Mouse (Mus musculus): ENCODE measurements around the gene Aff1. TPM values are rescaled to one million over a fixed set of nuclear protein-coding genes. Genes with fewer than 3 reads are reported as not detected.

Gene Aff1
- polyA plus RNA-seq, 1 experiment from 2014 or later = 4.7 TPM

GRCm38 (mm10) chr5:103856286-103857009 lies 164.3 kb downstream of the Aff1 start:
- no peak overlapping the region for H3K4me3 ChIP-seq (ENCODE audit: low read depth, low read length)
- peaks cover 30% of the 10 kb centered on the region for H3K36me3 ChIP-seq (replicated peaks; ENCODE audit: insufficient read depth, low read length)
- DNase-seq = no peak
- H3K27me3 ChIP-seq (ENCODE audit: insufficient read depth, low read length) = no peaks in the 10 kb centered on the region
- no peaks in the 10 kb centered on the region for H3K4me1 ChIP-seq (ENCODE audit: insufficient read depth)
- TF ChIP-seq EP300 (IDR thresholded peaks at IDR 0.05; ENCODE audit: low read depth) (no peak), CTCF (IDR thresholded peaks at IDR 0.05; ENCODE audit: low read depth) (peak; percentile 80)
- H3K9ac ChIP-seq (replicated peaks) = no peak overlapping the region
- no peak overlapping the region for H3K27ac ChIP-seq (ENCODE audit: low read depth)
- no peak overlapping the region for H3K4me2 ChIP-seq (ENCODE audit: low read depth, low read length)
- H3K9me3 ChIP-seq (ENCODE audit: low read length) = no peaks in the 10 kb centered on the region
- ATAC-seq = peak; percentile 84
- WGBS (ENCODE audit: insufficient replicate concordance) = 69% methylated on average over 5 of the region's 5 CpGs

- H3K27me3 ChIP-seq (ENCODE audit: insufficient read depth, low read length) = no peaks in the 10 kb centered on the region
- H3K9ac ChIP-seq (replicated peaks) = no peak overlapping the region
- no peaks in the 10 kb centered on the region for H3K4me1 ChIP-seq (ENCODE audit: insufficient read depth)
- H3K4me3 ChIP-seq (ENCODE audit: low read depth, low read length) = no peak overlapping the region
- H3K9me3 ChIP-seq (ENCODE audit: low read length) = no peaks in the 10 kb centered on the region
- H3K4me2 ChIP-seq (ENCODE audit: low read depth, low read length) = no peak overlapping the region
- DNase-seq = no peak
- 87% methylated on average over 2 of the region's 2 CpGs for WGBS (ENCODE audit: insufficient replicate concordance)
- TF ChIP-seq CTCF (IDR thresholded peaks at IDR 0.05; ENCODE audit: low read depth) = no peak
- no peak for TF ChIP-seq EP300 (IDR thresholded peaks at IDR 0.05; ENCODE audit: low read depth)
- H3K36me3 ChIP-seq (replicated peaks; ENCODE audit: insufficient read depth, low read length) = peaks cover 23% of the 10 kb centered on the region
- ATAC-seq = no peak
- H3K27ac ChIP-seq (ENCODE audit: low read depth) = no peak overlapping the region
These were observed 165.0 kb downstream of the Aff1 start for GRCm38 (mm10) chr5:103857151-103857550.

GRCm38 (mm10) chr5:103860622-103861021 lies 168.4 kb downstream of the Aff1 start:
- TF ChIP-seq CTCF (IDR thresholded peaks at IDR 0.05; ENCODE audit: low read depth) = no peak
- no peak for TF ChIP-seq EP300 (IDR thresholded peaks at IDR 0.05; ENCODE audit: low read depth)
- DNase-seq (no peak), ATAC-seq (no peak)
- Histone ChIP-seq H3K4me1 (ENCODE audit: insufficient read depth) (no peaks in the 10 kb centered on the region), H3K4me3 (ENCODE audit: low read depth, low read length) (no peak overlapping the region), H3K9ac (replicated peaks) (no peak overlapping the region), H3K9me3 (ENCODE audit: low read length) (no peaks in the 10 kb centered on the region), H3K36me3 (replicated peaks; ENCODE audit: insufficient read depth, low read length) (no peaks in the 10 kb centered on the region; the same call in 1 of the 2 replicates), H3K27me3 (ENCODE audit: insufficient read depth, low read length) (no peaks in the 10 kb centered on the region), H3K27ac (ENCODE audit: low read depth) (no peak overlapping the region), H3K4me2 (ENCODE audit: low read depth, low read length) (no peak overlapping the region)
- 90% methylated on average over 11 of the region's 11 CpGs for WGBS (ENCODE audit: insufficient replicate concordance)

- Histone ChIP-seq H3K27ac (ENCODE audit: low read depth) (no peak overlapping the region), H3K27me3 (ENCODE audit: insufficient read depth, low read length) (no peaks in the 10 kb centered on the region), H3K4me2 (ENCODE audit: low read depth, low read length) (no peak overlapping the region), H3K9ac (replicated peaks) (no peak overlapping the region), H3K4me3 (ENCODE audit: low read depth, low read length) (no peak overlapping the region), H3K36me3 (replicated peaks; ENCODE audit: insufficient read depth, low read length) (no peaks in the 10 kb centered on the region; the same call in 1 of the 2 replicates), H3K4me1 (ENCODE audit: insufficient read depth) (no peaks in the 10 kb centered on the region), H3K9me3 (ENCODE audit: low read length) (no peaks in the 10 kb centered on the region)
- 86% methylated on average over 4 of the region's 4 CpGs for WGBS (ENCODE audit: insufficient replicate concordance)
- DNase-seq (no peak), ATAC-seq (no peak)
- TF ChIP-seq EP300 (IDR thresholded peaks at IDR 0.05; ENCODE audit: low read depth) = no peak
- TF ChIP-seq CTCF (IDR thresholded peaks at IDR 0.05; ENCODE audit: low read depth) = no peak
These were observed 171.6 kb downstream of the Aff1 start for GRCm38 (mm10) chr5:103863759-103864158.

- Histone ChIP-seq H3K9me3 (ENCODE audit: low read length) (no peaks in the 10 kb centered on the region), H3K27ac (ENCODE audit: low read depth) (no peak overlapping the region), H3K4me1 (ENCODE audit: insufficient read depth) (no peaks in the 10 kb centered on the region), H3K9ac (replicated peaks) (no peak overlapping the region), H3K27me3 (ENCODE audit: insufficient read depth, low read length) (no peaks in the 10 kb centered on the region), H3K36me3 (replicated peaks; ENCODE audit: insufficient read depth, low read length) (no peaks in the 10 kb centered on the region), H3K4me2 (ENCODE audit: low read depth, low read length) (no peak overlapping the region), H3K4me3 (ENCODE audit: low read depth, low read length) (no peak overlapping the region)
- ATAC-seq = no peak
- no peak for DNase-seq
- 81% methylated on average over 15 of the region's 15 CpGs for WGBS (ENCODE audit: insufficient replicate concordance)
- TF ChIP-seq CTCF (IDR thresholded peaks at IDR 0.05; ENCODE audit: low read depth) (no peak), EP300 (IDR thresholded peaks at IDR 0.05; ENCODE audit: low read depth) (no peak)
These were observed 197.6 kb downstream of the Aff1 start for GRCm38 (mm10) chr5:103889766-103890165.

GRCm38 (mm10) chr5:103898310-103898709 lies 206.1 kb downstream of the Aff1 start:
- H3K4me2 ChIP-seq (ENCODE audit: low read depth, low read length) = no peak overlapping the region
- H3K27ac ChIP-seq (ENCODE audit: low read depth) = no peak overlapping the region
- no peaks in the 10 kb centered on the region for H3K27me3 ChIP-seq (ENCODE audit: insufficient read depth, low read length)
- ATAC-seq = no peak
- H3K4me1 ChIP-seq (ENCODE audit: insufficient read depth) = no peaks in the 10 kb centered on the region
- no peak overlapping the region for H3K4me3 ChIP-seq (ENCODE audit: low read depth, low read length)
- H3K9ac ChIP-seq (replicated peaks) = no peak overlapping the region
- H3K9me3 ChIP-seq (ENCODE audit: low read length) = no peaks in the 10 kb centered on the region
- TF ChIP-seq CTCF (IDR thresholded peaks at IDR 0.05; ENCODE audit: low read depth) (no peak), EP300 (IDR thresholded peaks at IDR 0.05; ENCODE audit: low read depth) (no peak)
- 56% methylated on average over 1 of the region's 1 CpGs for WGBS (ENCODE audit: insufficient replicate concordance)
- H3K36me3 ChIP-seq (replicated peaks; ENCODE audit: insufficient read depth, low read length) = no peaks in the 10 kb centered on the region
- no peak for DNase-seq

Other genes with a start within 250 kb of the Aff1 start
- 0.09 and 0.11 TPM in 2 replicates for gene Slc10a6, start 63.0 kb upstream of the Aff1 start, polyA plus RNA-seq (2015; fragmentation: Nextera tagmentation; extraction: Ambion mirVana)
- not detected in 2 replicates for gene 1700016H13Rik, start 36.4 kb upstream of the Aff1 start, polyA plus RNA-seq (2015; fragmentation: Nextera tagmentation; extraction: Ambion mirVana)
- gene Klhl8, start 218.9 kb downstream of the Aff1 start, polyA plus RNA-seq (2015; fragmentation: Nextera tagmentation; extraction: Ambion mirVana) = 1.5 and 1.9 TPM in 2 replicates